Comparison of ENCODE assay signal across 12 mouse cellular contexts in the genomic region with DNA sequence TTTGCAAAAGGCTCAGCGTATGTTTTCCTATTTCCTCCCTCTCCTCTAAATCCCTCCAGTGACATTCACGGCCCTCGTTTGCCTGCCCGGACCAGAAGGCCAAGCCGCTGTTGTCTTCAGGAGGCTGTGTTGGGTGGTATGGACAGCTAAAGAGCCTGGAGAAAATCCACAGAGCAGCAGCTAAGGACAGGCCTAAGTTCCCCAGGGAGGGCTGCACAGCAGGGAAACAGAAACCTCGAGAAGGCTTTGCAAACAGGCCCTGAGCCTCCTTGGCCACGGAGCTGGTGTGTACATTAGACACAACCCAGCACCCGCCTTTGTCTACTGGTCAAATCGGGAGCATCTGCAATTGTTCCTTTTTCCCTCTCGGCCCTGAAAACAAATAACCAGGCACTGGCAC. TPM values are rescaled to one million over a fixed set of nuclear protein-coding genes. Genes with fewer than 3 reads are reported as not detected.
A peak's percentile ranks its signal among the peaks of the same experiment; 100 is the strongest.
DNase-seq lines count a peak whose midpoint lies in the region; ATAC-seq lines count a peak whose summit lies in the region.
"Had no signal": no experiment of that assay in that cellular context is flagged by ENCODE, and none has a peak within 500 bp of the region (broad histone marks: within the 10 kb centered on the region; RNA-seq: fewer than 3 reads in every experiment).

No protein-coding gene starts in this region.

- H3K9ac ChIP-seq in heart, embryonic 11.5 days (ENCODE audit: low read depth, low read length), result 0 out of 2 replicates have a peak overlapping the region, but pooled peaks have one; percentile 4
- H3K9ac ChIP-seq in hindbrain, embryonic 11.5 days (ENCODE audit: low read depth, low read length), result no peak overlapping the region
- H3K9ac ChIP-seq in midbrain, embryonic 13.5 days (replicated peaks), result no peak overlapping the region
- H3K9ac ChIP-seq: liver, embryonic 15.5 days had no signal

- peak overlapping the region; percentile 52 for H3K4me3 ChIP-seq in heart, embryonic 11.5 days (ENCODE audit: low read depth, low read length)
- peak overlapping the region; percentile 44 for H3K4me3 ChIP-seq in hindbrain, embryonic 11.5 days (ENCODE audit: low read depth, low read length)
- H3K4me3 ChIP-seq in midbrain, embryonic 13.5 days (replicated peaks), result peak overlapping the region; percentile 8

- peaks cover 98% of the 10 kb centered on the region for H3K27me3 ChIP-seq in heart, embryonic 11.5 days (ENCODE audit: control insufficient read depth, insufficient read depth, low read length)
- peaks cover 96% of the 10 kb centered on the region for H3K27me3 ChIP-seq in hindbrain, embryonic 11.5 days (ENCODE audit: control insufficient read depth, insufficient read depth, low read length)
- H3K27me3 ChIP-seq in midbrain, embryonic 13.5 days, result peaks cover 100% of the 10 kb centered on the region

- H3K4me1 ChIP-seq in heart, embryonic 11.5 days (ENCODE audit: control insufficient read depth, insufficient read depth, low read length), result peaks cover 39% of the 10 kb centered on the region
- peaks cover 13% of the 10 kb centered on the region for H3K4me1 ChIP-seq in hindbrain, embryonic 11.5 days (replicated peaks; ENCODE audit: control insufficient read depth, insufficient read depth, low read length)
- H3K4me1 ChIP-seq in midbrain, embryonic 13.5 days (replicated peaks), result peaks cover 53% of the 10 kb centered on the region

- no peaks in the 10 kb centered on the region for H3K9me3 ChIP-seq in heart, embryonic 11.5 days (replicated peaks; ENCODE audit: control insufficient read depth, low read length)
- no peaks in the 10 kb centered on the region for H3K9me3 ChIP-seq in hindbrain, embryonic 11.5 days (ENCODE audit: control insufficient read depth, low read length)
- no peaks in the 10 kb centered on the region for H3K9me3 ChIP-seq in midbrain, embryonic 13.5 days
- H3K9me3 ChIP-seq: liver, embryonic 15.5 days had no signal

- WGBS in heart, embryonic 11.5 days (ENCODE audit: insufficient replicate concordance), result 5% methylated on average over 10 of the region's 10 CpGs
- 0% methylated on average over 10 of the region's 10 CpGs for WGBS in hindbrain, embryonic 11.5 days
- 2% methylated on average over 10 of the region's 10 CpGs for WGBS in midbrain, embryonic 13.5 days

- H3K27ac ChIP-seq in heart, embryonic 11.5 days (ENCODE audit: low read depth, low read length), result no peak overlapping the region
- no peak overlapping the region for H3K27ac ChIP-seq in hindbrain, embryonic 11.5 days (ENCODE audit: low read depth, low read length)
- H3K27ac ChIP-seq in midbrain, embryonic 13.5 days, result no peak overlapping the region
- H3K27ac ChIP-seq: liver, embryonic 15.5 days had no signal

- no peak for DNase-seq in heart, adult 9 months (ENCODE audit: low spot score in 2 of 2)
- peak; percentile 47 for DNase-seq in MN1 (ENCODE audit: low spot score)
- no peak for DNase-seq in hindbrain, embryonic 11.5 days (ENCODE audit: low spot score)
- no peak for DNase-seq in urinary bladder, adult 18-20 months (ENCODE audit: low spot score in 2 of 2)
- no peak for DNase-seq in adrenal gland, adult 2 months
- DNase-seq in layer of hippocampus, postnatal 14 days (ENCODE audit: low spot score in 2 of 2), result no peak
- DNase-seq: adrenal gland, postnatal 25 days; kidney, adult 8-10 months; thymus, postnatal 4 days had no signal

- ATAC-seq in heart, embryonic 11.5 days (replicated peaks; ENCODE audit: insufficient number of reproducible peaks, low FRiP score, low TSS enrichment), result no peak
- ATAC-seq in hindbrain, embryonic 11.5 days (ENCODE audit: low FRiP score), result no peak
- no peak for ATAC-seq in midbrain, embryonic 13.5 days

- peak overlapping the region; percentile 86 for H3K4me2 ChIP-seq in heart, embryonic 11.5 days
- H3K4me2 ChIP-seq in hindbrain, embryonic 11.5 days (replicated peaks; ENCODE audit: low read depth, low read length), result peak overlapping the region; percentile 77; the same call in 1 of the 2 replicates
- H3K4me2 ChIP-seq in midbrain, embryonic 13.5 days (replicated peaks), result no peak overlapping the region; the same call in 1 of the 2 replicates

- no peaks in the 10 kb centered on the region for H3K36me3 ChIP-seq in heart, embryonic 11.5 days (ENCODE audit: control insufficient read depth, insufficient read depth, low read length)
- H3K36me3 ChIP-seq in hindbrain, embryonic 11.5 days (ENCODE audit: control insufficient read depth, insufficient read depth, low read length), result no peaks in the 10 kb centered on the region
- H3K36me3 ChIP-seq in midbrain, embryonic 13.5 days, result no peaks in the 10 kb centered on the region
- H3K36me3 ChIP-seq: liver, embryonic 15.5 days had no signal

RNA-seq across cellular contexts. Expression of a gene that starts 4.8 kb away (rescaled TPM):
- polyA plus RNA-seq in heart, embryonic 11.5 days (2014; fragmentation: Nextera tagmentation; extraction: Ambion mirVana), result 1.2 and 1.4 TPM in 2 replicates
- 6.4 and 7.4 TPM in 2 replicates for polyA plus RNA-seq in hindbrain, embryonic 11.5 days (2014; fragmentation: Nextera tagmentation; extraction: Ambion mirVana)
- polyA plus RNA-seq in midbrain, embryonic 13.5 days (2015; fragmentation: Nextera tagmentation; extraction: Ambion mirVana), result 0.34 and 0.71 TPM in 2 replicates
- under 1 TPM in 1 of 2 experiments, not detected in 1; 0.28 TPM for total RNA-seq in adrenal gland, adult 2 months (2021)
- 0.47 and 0.49 TPM in 2 replicates for polyA plus RNA-seq in adrenal gland, adult 2 months (2012; rRNA removed)
- 1 to 10 TPM; 1.2 to 1.5 TPM for total RNA-seq in layer of hippocampus, postnatal 14 days (2021)
- total RNA-seq: adrenal gland, postnatal 25 days had no signal

RNA-seq across cellular contexts. Expression of a gene that starts 36.5 kb away (rescaled TPM):
- polyA plus RNA-seq in heart, embryonic 11.5 days (2014; fragmentation: Nextera tagmentation; extraction: Ambion mirVana), result 8.3 and 8.6 TPM in 2 replicates
- polyA plus RNA-seq in hindbrain, embryonic 11.5 days (2014; fragmentation: Nextera tagmentation; extraction: Ambion mirVana), result 8.9 and 9.5 TPM in 2 replicates
- polyA plus RNA-seq in midbrain, embryonic 13.5 days (2015; fragmentation: Nextera tagmentation; extraction: Ambion mirVana), result 8.2 and 10.5 TPM in 2 replicates
- total RNA-seq in adrenal gland, adult 2 months (2021), result not detected
- 2.1 and 4.0 TPM in 2 replicates for polyA plus RNA-seq in adrenal gland, adult 2 months (2012; rRNA removed)
- 1 to 10 TPM; 2.1 to 3.0 TPM for total RNA-seq in layer of hippocampus, postnatal 14 days (2021)
- total RNA-seq: adrenal gland, postnatal 25 days had no signal

RNA-seq across cellular contexts. Expression of a gene that starts 40.6 kb away (rescaled TPM):
- polyA plus RNA-seq in heart, embryonic 11.5 days (2014; fragmentation: Nextera tagmentation; extraction: Ambion mirVana), result 0.73 and 1.0 TPM in 2 replicates
- polyA plus RNA-seq in hindbrain, embryonic 11.5 days (2014; fragmentation: Nextera tagmentation; extraction: Ambion mirVana), result 3.9 and 6.0 TPM in 2 replicates
- 16.5 and 18.3 TPM in 2 replicates for polyA plus RNA-seq in midbrain, embryonic 13.5 days (2015; fragmentation: Nextera tagmentation; extraction: Ambion mirVana)
- total RNA-seq in adrenal gland, adult 2 months (2021), result 1 to 10 TPM; 2.4 to 3.6 TPM
- polyA plus RNA-seq in adrenal gland, adult 2 months (2012; rRNA removed), result 3.7 and 4.0 TPM in 2 replicates
- total RNA-seq in layer of hippocampus, postnatal 14 days (2021), result 100 to 1,000 TPM; 138 to 159 TPM

RNA-seq across cellular contexts. Expression of a gene that starts 44.1 kb away (rescaled TPM):
- 6.2 and 8.3 TPM in 2 replicates for polyA plus RNA-seq in heart, embryonic 11.5 days (2014; fragmentation: Nextera tagmentation; extraction: Ambion mirVana)
- polyA plus RNA-seq in hindbrain, embryonic 11.5 days (2014; fragmentation: Nextera tagmentation; extraction: Ambion mirVana), result 63.4 and 64.4 TPM in 2 replicates
- polyA plus RNA-seq in midbrain, embryonic 13.5 days (2015; fragmentation: Nextera tagmentation; extraction: Ambion mirVana), result 149 and 151 TPM in 2 replicates
- 10 to 100 TPM; 12.6 to 12.9 TPM for total RNA-seq in adrenal gland, adult 2 months (2021)
- polyA plus RNA-seq in adrenal gland, adult 2 months (2012; rRNA removed), result 8.0 and 9.1 TPM in 2 replicates
- total RNA-seq in layer of hippocampus, postnatal 14 days (2021), result 100 to 1,000 TPM; 605 to 622 TPM
